Mouse (Mus musculus) heart, embryonic 15.5 days (tissue): ENCODE data around the gene Hist3h2ba. TPM values are rescaled to one million over a fixed set of nuclear protein-coding genes. Genes with fewer than 3 reads are reported as not detected.
A peak's percentile ranks its signal among the peaks of the same experiment; 100 is the strongest.

Source experiments
- ATAC-seq: fragments of 200-750 bp; cut with Nextera tagmentation; replicated peaks from 2 replicates; pipeline ENCODE4 v1.8.0; 2017; ENCODE audit warnings: low read depth, moderate TSS enrichment; ENCODE audit not compliant: insufficient number of reproducible peaks, insufficient read depth, low FRiP score
- H3K27ac ChIP-seq: fragments of 300-500 bp; sonication (generic); 2 replicates; pipeline ENCODE4 v1.5.1; 2015; ENCODE audit warnings: mild to moderate bottlenecking, inconsistent platforms
- H3K27me3 ChIP-seq: fragments of 300-500 bp; sonication (generic); 2 replicates; pipeline ENCODE4 v1.6.1; 2015; ENCODE audit warnings: inconsistent platforms
- H3K36me3 ChIP-seq: fragments of 300-500 bp; sonication (generic); 2 replicates; pipeline ENCODE4 v1.6.1; 2015; ENCODE audit warnings: mild to moderate bottlenecking, inconsistent platforms
- H3K4me1 ChIP-seq: fragments of 300-500 bp; sonication (generic); replicated peaks from 2 replicates; pipeline ENCODE4 v1.6.1; 2015; ENCODE audit warnings: inconsistent platforms
- H3K4me2 ChIP-seq: fragments of 300-500 bp; sonication (generic); 2 replicates; pipeline ENCODE4 v1.6.1; 2015; ENCODE audit warnings: inconsistent platforms, mild to moderate bottlenecking, moderate library complexity
- H3K4me3 ChIP-seq: fragments of 300-500 bp; sonication (generic); 2 replicates; pipeline ENCODE4 v1.5.1; 2015; ENCODE audit warnings: mild to moderate bottlenecking, inconsistent platforms
- H3K9ac ChIP-seq: fragments of 300-500 bp; sonication (generic); 2 replicates; pipeline ENCODE4 v1.6.1; 2015; ENCODE audit warnings: mild to moderate bottlenecking, inconsistent platforms
- H3K9me3 ChIP-seq: fragments of 300-500 bp; sonication (generic); replicated peaks from 2 replicates; pipeline ENCODE4 v1.6.1; 2016; ENCODE audit warnings: inconsistent platforms
- WGBS: fragments of 180-500 bp; shearing (Covaris S2); methylation state at CpG from one replicate; pipeline ENCODE4 v1.1.7; 2015; ENCODE audit warnings: mixed read lengths; 5-methylcytosine and 5-hydroxymethylcytosine counted together
- polyA plus RNA-seq: library from polyadenylated mRNA; unstranded; fragments of >200 nt; fragmentation: Nextera tagmentation; extraction: Ambion mirVana; gene quantifications from 2 replicates; pipeline ENCODE4 v1.2.1, GENCODE M21; 2015

Hist3h2ba gene
- polyA plus RNA-seq, 1 experiment from 2014 or later = 18.0 TPM

GRCm38 (mm10) chr11:58969027-58969426, 20.3 kb downstream of the Hist3h2ba start:
- no peaks in the 10 kb centered on the region for H3K9me3 ChIP-seq
- H3K9ac ChIP-seq = no peak overlapping the region
- peaks cover 28% of the 10 kb centered on the region for H3K4me1 ChIP-seq
- no peak for ATAC-seq
- no peak overlapping the region for H3K4me2 ChIP-seq
- H3K27ac ChIP-seq = no peak overlapping the region
- H3K27me3 ChIP-seq = no peaks in the 10 kb centered on the region
- H3K4me3 ChIP-seq = no peak overlapping the region
- H3K36me3 ChIP-seq = no peaks in the 10 kb centered on the region
- WGBS = 57% methylated on average over 8 of the region's 8 CpGs

- Histone ChIP-seq H3K9ac (no peak overlapping the region), H3K27me3 (no peaks in the 10 kb centered on the region), H3K4me2 (no peak overlapping the region), H3K4me3 (no peak overlapping the region), H3K4me1 (peaks cover 26% of the 10 kb centered on the region), H3K9me3 (no peaks in the 10 kb centered on the region), H3K36me3 (no peaks in the 10 kb centered on the region), H3K27ac (no peak overlapping the region)
- 65% methylated on average over 6 of the region's 6 CpGs for WGBS
- no peak for ATAC-seq
Measured at GRCm38 (mm10) chr11:58969659-58970058, 20.9 kb downstream of the Hist3h2ba start.

GRCm38 (mm10) chr11:58970831-58971530, 22.3 kb downstream of the Hist3h2ba start:
- Histone ChIP-seq H3K27ac (no peak overlapping the region), H3K9me3 (no peaks in the 10 kb centered on the region), H3K4me3 (no peak overlapping the region), H3K9ac (no peak overlapping the region), H3K36me3 (no peaks in the 10 kb centered on the region), H3K27me3 (no peaks in the 10 kb centered on the region), H3K4me2 (no peak overlapping the region), H3K4me1 (peaks cover 18% of the 10 kb centered on the region)
- 84% methylated on average over 21 of the region's 21 CpGs for WGBS
- ATAC-seq = no peak

GRCm38 (mm10) chr11:58971796-58972195, 23.1 kb downstream of the Hist3h2ba start:
- no peak overlapping the region for H3K4me3 ChIP-seq
- H3K4me2 ChIP-seq = no peak overlapping the region
- peaks cover 15% of the 10 kb centered on the region for H3K4me1 ChIP-seq
- H3K9ac ChIP-seq = no peak overlapping the region
- H3K9me3 ChIP-seq = no peaks in the 10 kb centered on the region
- 72% methylated on average over 3 of the region's 3 CpGs for WGBS
- no peak for ATAC-seq
- no peaks in the 10 kb centered on the region for H3K27me3 ChIP-seq
- no peaks in the 10 kb centered on the region for H3K36me3 ChIP-seq
- no peak overlapping the region for H3K27ac ChIP-seq

GRCm38 (mm10) chr11:58974414-58974813, 25.7 kb downstream of the Hist3h2ba start:
- no peak for ATAC-seq
- WGBS = 82% methylated on average over 3 of the region's 3 CpGs
- Histone ChIP-seq H3K9me3 (no peaks in the 10 kb centered on the region), H3K4me1 (peaks cover 28% of the 10 kb centered on the region), H3K4me3 (no peak overlapping the region), H3K4me2 (no peak overlapping the region), H3K27me3 (no peaks in the 10 kb centered on the region), H3K9ac (no peak overlapping the region), H3K36me3 (no peaks in the 10 kb centered on the region), H3K27ac (no peak overlapping the region)

- Histone ChIP-seq H3K4me1 (peaks cover 43% of the 10 kb centered on the region), H3K36me3 (peaks cover 4% of the 10 kb centered on the region; the same call in 1 of the 2 replicates), H3K4me2 (peak overlapping the region; percentile 96), H3K27ac (peak overlapping the region; percentile 76), H3K9me3 (no peaks in the 10 kb centered on the region), H3K27me3 (no peaks in the 10 kb centered on the region), H3K4me3 (peak overlapping the region; percentile 75), H3K9ac (peak overlapping the region; percentile 83)
- ATAC-seq = no peak
- under 1% methylated on average over 29 of the region's 29 CpGs for WGBS
Measured at GRCm38 (mm10) chr11:58977150-58977549, 28.4 kb downstream of the Hist3h2ba start.

- 0% methylated on average over 21 of the region's 21 CpGs for WGBS
- peak overlapping the region; percentile 96 for H3K4me2 ChIP-seq
- peak overlapping the region; percentile 75 for H3K4me3 ChIP-seq
- peaks cover 45% of the 10 kb centered on the region for H3K4me1 ChIP-seq
- H3K9me3 ChIP-seq = no peaks in the 10 kb centered on the region
- H3K27ac ChIP-seq = peak overlapping the region; percentile 76
- H3K9ac ChIP-seq = peak overlapping the region; percentile 83
- no peaks in the 10 kb centered on the region for H3K27me3 ChIP-seq
- ATAC-seq = no peak
- peaks cover 9% of the 10 kb centered on the region for H3K36me3 ChIP-seq
Measured at GRCm38 (mm10) chr11:58977607-58978026, 28.9 kb downstream of the Hist3h2ba start.

- H3K4me1 ChIP-seq = peaks cover 51% of the 10 kb centered on the region
- peak within 1 kb of the TSS; percentile 75 for H3K4me3 ChIP-seq
- peak; percentile 66; the same call in 1 of the 2 replicates for ATAC-seq
- peak within 1 kb of the TSS; percentile 83 for H3K9ac ChIP-seq
- H3K27me3 ChIP-seq = no peaks in the 10 kb centered on the region
- H3K9me3 ChIP-seq = no peaks in the 10 kb centered on the region
- under 1% methylated on average over 64 of the region's 64 CpGs for WGBS
- peak within 1 kb of the TSS; percentile 76 for H3K27ac ChIP-seq
- peak within 1 kb of the TSS; percentile 96 for H3K4me2 ChIP-seq
- H3K36me3 ChIP-seq = peaks cover 14% of the 10 kb centered on the region
Measured at GRCm38 (mm10) chr11:58978027-58978705, 29.4 kb downstream of the Hist3h2ba start, which contains the start of gene Trim11. Trim11 (plus strand) TSS chr11:58978093.

- H3K9ac ChIP-seq = peak overlapping the region; percentile 83
- H3K36me3 ChIP-seq = peaks cover 14% of the 10 kb centered on the region
- no peaks in the 10 kb centered on the region for H3K27me3 ChIP-seq
- peak overlapping the region; percentile 76 for H3K27ac ChIP-seq
- peak overlapping the region; percentile 96 for H3K4me2 ChIP-seq
- 1% methylated on average over 5 of the region's 5 CpGs for WGBS
- no peak for ATAC-seq
- H3K4me3 ChIP-seq = peak overlapping the region; percentile 75
- peaks cover 52% of the 10 kb centered on the region for H3K4me1 ChIP-seq
- H3K9me3 ChIP-seq = no peaks in the 10 kb centered on the region
Measured at GRCm38 (mm10) chr11:58978706-58979030, 29.9 kb downstream of the Hist3h2ba start.

GRCm38 (mm10) chr11:58979183-58979582, 30.5 kb downstream of the Hist3h2ba start:
- Histone ChIP-seq H3K4me2 (peak overlapping the region; percentile 96), H3K9ac (peak overlapping the region; percentile 83), H3K4me3 (peak overlapping the region; percentile 75), H3K27ac (peak overlapping the region; percentile 76), H3K9me3 (no peaks in the 10 kb centered on the region), H3K27me3 (no peaks in the 10 kb centered on the region), H3K4me1 (peaks cover 55% of the 10 kb centered on the region), H3K36me3 (peaks cover 14% of the 10 kb centered on the region)
- 56% methylated on average over 3 of the region's 3 CpGs for WGBS
- ATAC-seq = no peak

- H3K36me3 ChIP-seq = peaks cover 16% of the 10 kb centered on the region
- peaks cover 60% of the 10 kb centered on the region for H3K4me1 ChIP-seq
- H3K4me3 ChIP-seq = peak overlapping the region; percentile 75
- peak overlapping the region; percentile 96 for H3K4me2 ChIP-seq
- WGBS = 60% methylated on average over 7 of the region's 7 CpGs
- H3K9me3 ChIP-seq = no peaks in the 10 kb centered on the region
- H3K27me3 ChIP-seq = no peaks in the 10 kb centered on the region
- no peak for ATAC-seq
- peak overlapping the region; percentile 76 for H3K27ac ChIP-seq
- H3K9ac ChIP-seq = peak overlapping the region; percentile 83
Measured at GRCm38 (mm10) chr11:58979661-58980060, 30.9 kb downstream of the Hist3h2ba start.
